Mouse (Mus musculus): ENCODE results near the gene Aco2. TPM values are rescaled to one million over a fixed set of nuclear protein-coding genes. Genes with fewer than 3 reads are reported as not detected.

Aco2 gene
- polyA plus RNA-seq, 1 experiment from 2014 or later: 184 TPM

DNA sequence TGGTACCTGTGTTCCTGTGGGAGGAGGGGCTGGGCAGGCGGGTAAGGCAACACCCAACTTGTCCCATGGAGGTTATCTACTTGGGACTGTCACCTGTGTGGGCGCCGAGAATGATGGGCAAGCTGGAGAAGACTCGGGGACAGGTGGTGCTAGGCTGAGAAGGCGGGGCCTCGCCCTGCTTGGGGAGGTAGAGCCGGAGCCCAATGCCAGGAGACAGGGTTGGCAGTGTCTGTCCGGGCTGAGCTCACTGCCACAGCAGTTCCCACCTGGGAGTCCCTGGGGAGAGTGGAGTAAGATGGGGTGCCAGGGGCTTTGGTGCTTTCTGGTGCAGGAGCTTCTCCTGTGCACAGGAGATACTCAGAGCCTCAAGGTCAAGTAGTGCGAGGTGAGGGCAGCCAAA, 23.0 kb upstream of the Aco2 start:
- H3K36me3 ChIP-seq (replicated peaks): peaks cover 56% of the 10 kb centered on the region
- H3K4me3 ChIP-seq (replicated peaks): no peak overlapping the region
- no peak overlapping the region for H3K4me2 ChIP-seq
- H3K9ac ChIP-seq: no peak overlapping the region
- no peak for ATAC-seq (ENCODE audit: low FRiP score)
- H3K27me3 ChIP-seq: no peaks in the 10 kb centered on the region
- no peaks in the 10 kb centered on the region for H3K9me3 ChIP-seq
- no peaks in the 10 kb centered on the region for H3K4me1 ChIP-seq
- H3K27ac ChIP-seq: no peak overlapping the region
- 85% methylated on average over 9 of the region's 9 CpGs for WGBS

DNA sequence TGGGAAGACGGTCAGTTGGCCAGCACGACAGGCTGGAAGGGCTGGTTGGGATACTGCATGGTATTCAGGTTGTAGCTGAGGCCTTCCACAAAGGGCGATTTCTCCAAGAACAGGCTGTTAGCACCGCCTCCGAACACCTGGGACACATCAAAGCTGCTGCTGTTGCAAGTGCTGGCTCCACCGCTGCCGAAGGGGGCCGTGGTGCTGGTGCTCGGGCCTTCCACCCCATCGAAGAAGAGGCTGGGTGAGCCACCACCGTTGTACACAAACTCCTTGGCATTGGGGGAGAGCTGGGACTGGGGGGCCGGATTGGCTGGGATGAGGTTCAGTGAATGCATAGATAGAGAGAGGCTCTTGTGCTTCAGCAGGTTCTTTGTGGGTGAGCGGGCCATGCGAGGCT, 21.4 kb upstream of the Aco2 start:
- ATAC-seq (ENCODE audit: low FRiP score): no peak
- Histone ChIP-seq H3K4me3 (replicated peaks) (no peak overlapping the region), H3K4me2 (no peak overlapping the region), H3K27ac (no peak overlapping the region), H3K9me3 (no peaks in the 10 kb centered on the region), H3K9ac (no peak overlapping the region), H3K4me1 (peaks cover 6% of the 10 kb centered on the region), H3K36me3 (replicated peaks) (peaks cover 56% of the 10 kb centered on the region), H3K27me3 (no peaks in the 10 kb centered on the region)
- WGBS: 88% methylated on average over 14 of the region's 14 CpGs

DNA sequence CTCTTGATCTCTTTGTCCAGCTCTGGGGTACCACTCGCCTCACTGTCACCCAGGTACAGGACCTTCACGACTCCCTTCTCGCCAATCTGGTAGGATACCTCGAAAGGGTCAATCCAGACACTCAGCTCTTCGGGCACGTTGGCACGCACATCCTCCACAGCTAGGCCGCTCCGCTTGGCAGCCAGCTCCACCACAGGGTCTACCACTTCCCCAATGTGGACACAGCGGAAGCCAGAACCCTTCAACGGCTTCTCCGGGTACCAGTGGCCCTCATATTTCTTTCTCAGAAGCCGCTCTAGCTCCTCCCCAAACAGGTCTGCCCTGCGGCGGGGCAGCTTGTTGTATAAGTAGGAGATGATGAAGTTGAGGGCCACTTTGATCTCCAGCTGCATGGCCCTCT, 20.7 kb upstream of the Aco2 start:
- no peak overlapping the region for H3K4me3 ChIP-seq (replicated peaks)
- no peak for ATAC-seq (ENCODE audit: low FRiP score)
- H3K27ac ChIP-seq: no peak overlapping the region
- peaks cover 56% of the 10 kb centered on the region for H3K36me3 ChIP-seq (replicated peaks)
- no peaks in the 10 kb centered on the region for H3K27me3 ChIP-seq
- H3K4me1 ChIP-seq: peaks cover 9% of the 10 kb centered on the region
- WGBS: 96% methylated on average over 15 of the region's 15 CpGs
- no peak overlapping the region for H3K9ac ChIP-seq
- no peaks in the 10 kb centered on the region for H3K9me3 ChIP-seq
- no peak overlapping the region for H3K4me2 ChIP-seq

DNA sequence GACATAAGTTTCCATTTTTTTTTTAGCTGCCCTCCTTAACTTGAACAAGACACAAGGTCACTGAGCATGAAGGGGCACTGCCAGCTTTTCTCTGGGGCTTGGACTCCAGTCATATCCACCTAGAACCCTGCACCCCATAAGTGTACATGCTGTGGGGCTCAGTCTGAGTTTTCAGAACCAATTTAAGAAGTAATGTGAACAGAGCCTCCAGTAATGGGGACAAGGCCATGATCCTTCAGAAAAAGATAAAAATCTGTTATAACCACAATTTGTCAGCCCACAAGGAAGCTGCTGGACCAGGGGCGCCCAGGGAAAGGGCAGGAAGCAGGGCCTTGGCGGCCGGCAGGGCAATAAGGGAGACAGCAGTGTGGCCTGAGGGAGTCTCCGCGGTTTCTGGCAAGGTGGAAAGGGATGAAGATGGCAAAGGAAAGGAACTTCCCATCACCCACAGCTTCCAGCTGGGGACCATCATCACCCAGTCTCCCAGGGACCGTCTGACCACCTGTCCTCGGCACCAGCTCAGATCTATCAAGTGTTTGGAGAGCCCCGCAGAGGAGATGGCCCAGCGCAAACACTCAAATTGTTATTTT, 19.6 kb upstream of the Aco2 start:
- WGBS: 91% methylated on average over 9 of the region's 9 CpGs

DNA sequence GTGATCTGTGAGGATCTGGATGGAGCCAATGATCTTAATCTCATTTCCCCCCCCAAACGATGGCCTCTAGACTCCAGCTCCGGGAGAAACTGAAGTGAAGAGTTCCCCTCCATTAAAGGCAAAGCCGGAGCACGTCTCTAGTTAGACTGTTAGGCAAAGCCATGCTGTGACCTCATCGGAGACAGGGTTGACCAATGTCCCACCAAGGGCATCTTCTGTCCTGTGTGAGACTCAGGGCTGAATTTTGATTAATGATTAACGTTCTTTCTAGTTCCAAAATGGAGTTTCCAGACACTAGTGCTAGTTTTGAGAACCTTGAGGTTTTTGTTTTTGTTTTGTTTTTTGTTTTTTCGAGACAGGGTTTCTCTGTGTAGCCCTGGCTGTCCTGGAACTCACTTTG, 19.0 kb upstream of the Aco2 start:
- H3K27ac ChIP-seq: no peak overlapping the region
- no peaks in the 10 kb centered on the region for H3K9me3 ChIP-seq
- WGBS: 92% methylated on average over 7 of the region's 7 CpGs
- peaks cover 46% of the 10 kb centered on the region for H3K36me3 ChIP-seq (replicated peaks)
- no peak for ATAC-seq (ENCODE audit: low FRiP score)
- H3K4me3 ChIP-seq (replicated peaks): no peak overlapping the region
- H3K9ac ChIP-seq: no peak overlapping the region
- H3K4me2 ChIP-seq: no peak overlapping the region
- peaks cover 17% of the 10 kb centered on the region for H3K4me1 ChIP-seq
- H3K27me3 ChIP-seq: no peaks in the 10 kb centered on the region

More for the DNA sequence above, 19.6 kb upstream of the Aco2 start:
- no peak overlapping the region for H3K4me2 ChIP-seq
- H3K9me3 ChIP-seq: no peaks in the 10 kb centered on the region
- ATAC-seq (ENCODE audit: low FRiP score): no peak
- H3K4me3 ChIP-seq (replicated peaks): no peak overlapping the region
- no peak overlapping the region for H3K27ac ChIP-seq
- H3K9ac ChIP-seq: no peak overlapping the region
- H3K27me3 ChIP-seq: no peaks in the 10 kb centered on the region
- peaks cover 17% of the 10 kb centered on the region for H3K4me1 ChIP-seq
- peaks cover 52% of the 10 kb centered on the region for H3K36me3 ChIP-seq (replicated peaks)

DNA sequence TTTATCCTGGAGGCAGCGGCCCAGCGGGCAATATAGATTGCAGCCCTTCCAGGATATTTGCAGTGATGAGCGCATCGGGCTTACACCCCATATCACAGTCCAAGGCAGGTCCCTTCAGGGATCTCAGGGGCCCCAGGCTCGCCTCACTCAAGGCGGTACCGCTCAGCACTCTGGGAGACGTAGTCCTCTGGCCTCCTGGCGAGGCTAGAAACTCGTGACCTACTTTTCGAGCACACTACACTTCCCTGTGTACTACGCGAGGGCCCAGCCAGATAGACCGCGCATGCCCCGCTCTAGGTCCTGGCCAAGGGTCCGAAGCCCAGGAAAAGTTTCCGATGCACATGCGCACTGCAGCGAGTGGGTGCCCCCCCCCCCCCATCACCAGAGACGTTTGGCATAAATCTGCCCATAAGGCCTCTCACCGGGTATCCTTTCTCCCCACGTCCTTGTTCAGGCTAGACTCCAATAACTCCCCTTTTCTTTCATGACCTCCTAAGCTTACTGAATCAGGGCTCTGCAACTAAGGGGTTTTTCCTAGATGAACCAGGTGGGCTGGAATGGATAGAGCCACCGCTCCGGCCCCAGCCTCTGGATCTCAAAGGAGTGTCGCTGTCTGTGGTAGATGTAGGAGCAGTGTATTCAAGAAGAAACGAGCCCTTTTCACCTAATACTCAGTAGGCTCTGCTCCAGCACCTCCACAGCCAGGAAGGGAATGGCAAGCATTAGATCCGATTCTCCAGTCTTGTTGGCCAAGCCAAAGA, 15.9 kb upstream of the Aco2 start:
- ATAC-seq (ENCODE audit: low FRiP score): peak; percentile 90
- under 1% methylated on average over 28 of the region's 28 CpGs for WGBS
- Histone ChIP-seq H3K27me3 (no peaks in the 10 kb centered on the region), H3K9me3 (no peaks in the 10 kb centered on the region), H3K4me1 (peaks cover 30% of the 10 kb centered on the region), H3K4me3 (replicated peaks) (peak overlapping the region; percentile 86), H3K9ac (peak overlapping the region; percentile 88), H3K4me2 (peak overlapping the region; percentile 96), H3K27ac (peak overlapping the region; percentile 89), H3K36me3 (replicated peaks) (peaks cover 22% of the 10 kb centered on the region)

DNA sequence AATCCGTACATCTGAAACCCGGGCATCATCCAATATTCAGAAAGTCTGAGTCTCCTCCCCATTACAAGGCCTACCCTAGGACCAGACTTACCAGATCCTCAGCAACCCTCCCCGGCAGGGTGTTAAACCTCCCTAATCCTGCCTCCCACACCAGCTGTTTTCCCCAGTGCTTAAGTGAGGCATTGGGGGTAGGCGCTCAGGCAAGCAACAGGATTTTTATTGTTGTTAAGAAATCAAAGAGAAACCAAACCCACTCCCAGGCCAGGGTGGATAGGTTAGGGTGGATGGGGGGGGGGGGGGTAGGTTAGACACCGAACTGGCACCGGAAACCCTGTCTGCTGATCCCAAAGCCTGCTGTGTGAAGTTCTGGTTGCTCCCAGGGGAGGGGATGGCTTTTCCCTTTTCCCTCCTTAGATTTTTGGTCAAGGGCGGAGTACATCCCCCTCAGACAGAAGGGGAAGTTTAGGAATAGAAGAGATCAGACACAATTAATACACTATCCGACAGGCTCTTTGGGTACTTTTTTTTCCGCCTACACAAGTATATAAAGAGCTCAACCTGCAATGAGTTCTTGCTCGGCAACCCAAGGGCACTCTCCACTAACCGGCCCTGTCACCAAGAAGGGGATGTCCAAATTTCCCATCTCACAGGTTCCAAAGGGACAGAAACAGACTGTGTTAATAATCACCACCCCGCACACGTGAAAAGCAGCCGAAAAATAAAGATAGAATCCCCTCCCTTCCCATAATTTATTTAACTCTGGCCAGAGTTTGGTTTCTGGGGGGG, 15.0 kb upstream of the Aco2 start:
- 0% methylated on average over 14 of the region's 14 CpGs for WGBS

DNA sequence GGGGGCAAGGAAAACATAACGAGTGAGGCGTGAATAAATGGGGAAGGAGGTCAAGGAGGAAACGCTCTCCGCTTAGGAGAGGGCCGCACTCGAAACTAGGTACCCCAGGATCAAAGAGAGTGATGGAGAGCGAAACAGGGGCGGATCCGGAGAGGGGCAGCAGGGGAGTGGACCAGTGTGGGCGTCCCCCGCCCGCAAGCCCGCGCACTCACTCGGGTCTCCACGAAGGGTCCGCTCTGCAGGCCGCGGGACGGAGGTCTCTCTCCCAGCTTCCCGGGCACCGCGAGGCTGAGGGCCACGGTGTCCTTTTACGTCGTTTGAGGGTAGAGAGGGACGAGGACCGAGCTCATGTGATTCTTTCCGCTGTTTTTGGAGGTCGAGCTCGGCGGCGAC, 14.4 kb upstream of the Aco2 start:
- H3K4me2 ChIP-seq: peak overlapping the region; percentile 96
- peaks cover 7% of the 10 kb centered on the region; the same call in 1 of the 2 replicates for H3K36me3 ChIP-seq (replicated peaks)
- H3K27ac ChIP-seq: peak overlapping the region; percentile 89
- H3K27me3 ChIP-seq: no peaks in the 10 kb centered on the region
- peak overlapping the region; percentile 88 for H3K9ac ChIP-seq
- WGBS: under 1% methylated on average over 33 of the region's 33 CpGs
- H3K4me1 ChIP-seq: peaks cover 30% of the 10 kb centered on the region
- ATAC-seq (ENCODE audit: low FRiP score): peak; percentile 27
- H3K9me3 ChIP-seq: no peaks in the 10 kb centered on the region
- peak overlapping the region; percentile 86 for H3K4me3 ChIP-seq (replicated peaks)

More for the DNA sequence above, 15.0 kb upstream of the Aco2 start:
- H3K4me1 ChIP-seq: peaks cover 30% of the 10 kb centered on the region
- peak overlapping the region; percentile 88 for H3K9ac ChIP-seq
- ATAC-seq (ENCODE audit: low FRiP score): no peak
- peaks cover 13% of the 10 kb centered on the region; the same call in 1 of the 2 replicates for H3K36me3 ChIP-seq (replicated peaks)
- no peaks in the 10 kb centered on the region for H3K9me3 ChIP-seq
- H3K27me3 ChIP-seq: no peaks in the 10 kb centered on the region
- H3K4me3 ChIP-seq (replicated peaks): peak overlapping the region; percentile 86
- peak overlapping the region; percentile 96 for H3K4me2 ChIP-seq
- peak overlapping the region; percentile 89 for H3K27ac ChIP-seq

DNA sequence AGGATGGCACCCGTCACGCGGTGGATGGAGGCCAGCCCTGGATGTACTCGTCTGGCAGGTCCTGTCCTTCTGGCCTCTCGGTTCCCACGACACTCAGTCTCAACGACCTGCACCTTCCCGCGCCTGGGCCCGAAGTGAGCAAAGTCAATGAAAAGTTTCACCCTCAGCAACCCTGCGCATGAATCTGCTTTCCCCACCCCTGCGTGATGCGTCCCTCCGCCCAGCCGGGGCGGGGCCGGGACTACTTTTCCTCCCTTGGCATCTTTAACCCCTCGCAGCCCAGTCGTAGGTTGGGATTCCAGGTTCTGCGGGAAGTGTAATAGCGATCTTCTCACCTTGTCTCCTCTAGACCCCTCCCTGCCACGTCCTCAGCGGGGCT, 14.0 kb upstream of the Aco2 start:
- under 1% methylated on average over 23 of the region's 23 CpGs for WGBS
- ATAC-seq (ENCODE audit: low FRiP score): peak; percentile 14

DNA sequence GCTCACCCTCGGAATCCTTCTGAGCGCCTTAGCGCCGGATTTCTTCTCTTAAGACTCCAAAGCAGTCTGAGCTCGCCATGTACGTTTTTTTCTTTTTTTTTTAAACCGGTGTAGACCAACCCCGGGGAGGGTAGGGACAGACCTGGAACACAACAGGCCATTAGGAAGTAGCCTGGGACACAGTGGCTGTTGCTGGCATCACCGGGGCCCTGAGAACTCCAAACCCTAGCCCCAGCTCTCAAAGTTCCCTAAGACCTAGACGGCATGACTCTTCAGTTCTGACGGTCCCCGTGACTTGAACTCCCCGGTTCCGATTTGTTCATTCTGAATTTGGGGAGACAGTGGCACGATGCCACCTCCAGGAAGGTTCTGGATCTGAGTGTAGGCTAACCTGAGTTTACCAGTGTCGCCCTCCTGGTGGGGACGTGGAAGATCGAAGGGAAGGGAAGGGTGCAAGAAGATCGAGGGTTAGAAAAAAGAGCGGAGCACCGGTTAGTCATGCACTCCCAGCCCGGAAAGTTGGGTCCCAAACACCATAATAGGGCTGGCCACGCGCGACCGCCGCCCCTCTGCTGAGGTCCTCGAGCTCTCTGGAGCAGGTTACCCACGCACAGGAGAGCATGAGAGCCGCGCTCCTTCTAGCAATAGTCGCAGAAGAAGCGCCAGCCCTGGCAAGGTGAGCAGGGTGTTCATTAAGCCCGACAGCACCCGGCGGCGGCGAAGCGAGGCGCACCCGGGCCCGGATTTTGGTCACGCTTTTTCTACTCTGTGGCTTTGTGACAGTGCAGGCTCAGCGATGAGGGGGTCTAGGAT, 13.4 kb upstream of the Aco2 start, which contains the start of gene Tob2:
Tob2 (minus strand) TSS at position 280 of the 813 bp plus-strand sequence.
- peak within 1 kb of the TSS; percentile 89 for H3K27ac ChIP-seq
- H3K4me1 ChIP-seq: peaks cover 30% of the 10 kb centered on the region
- H3K27me3 ChIP-seq: no peaks in the 10 kb centered on the region
- peak within 1 kb of the TSS; percentile 88 for H3K9ac ChIP-seq
- WGBS: 1% methylated on average over 44 of the region's 44 CpGs
- H3K36me3 ChIP-seq (replicated peaks): peaks cover 1% of the 10 kb centered on the region
- peak within 1 kb of the TSS; percentile 96 for H3K4me2 ChIP-seq
- no peak for ATAC-seq (ENCODE audit: low FRiP score)
- H3K9me3 ChIP-seq: no peaks in the 10 kb centered on the region
- H3K4me3 ChIP-seq (replicated peaks): peak within 1 kb of the TSS; percentile 86

More for the DNA sequence above, 14.0 kb upstream of the Aco2 start:
- H3K4me2 ChIP-seq: peak overlapping the region; percentile 96
- peak overlapping the region; percentile 89 for H3K27ac ChIP-seq
- no peaks in the 10 kb centered on the region for H3K27me3 ChIP-seq
- H3K9me3 ChIP-seq: no peaks in the 10 kb centered on the region
- H3K36me3 ChIP-seq (replicated peaks): peaks cover 5% of the 10 kb centered on the region; the same call in 1 of the 2 replicates
- H3K4me1 ChIP-seq: peaks cover 30% of the 10 kb centered on the region
- H3K9ac ChIP-seq: peak overlapping the region; percentile 88
- peak overlapping the region; percentile 86 for H3K4me3 ChIP-seq (replicated peaks)

DNA sequence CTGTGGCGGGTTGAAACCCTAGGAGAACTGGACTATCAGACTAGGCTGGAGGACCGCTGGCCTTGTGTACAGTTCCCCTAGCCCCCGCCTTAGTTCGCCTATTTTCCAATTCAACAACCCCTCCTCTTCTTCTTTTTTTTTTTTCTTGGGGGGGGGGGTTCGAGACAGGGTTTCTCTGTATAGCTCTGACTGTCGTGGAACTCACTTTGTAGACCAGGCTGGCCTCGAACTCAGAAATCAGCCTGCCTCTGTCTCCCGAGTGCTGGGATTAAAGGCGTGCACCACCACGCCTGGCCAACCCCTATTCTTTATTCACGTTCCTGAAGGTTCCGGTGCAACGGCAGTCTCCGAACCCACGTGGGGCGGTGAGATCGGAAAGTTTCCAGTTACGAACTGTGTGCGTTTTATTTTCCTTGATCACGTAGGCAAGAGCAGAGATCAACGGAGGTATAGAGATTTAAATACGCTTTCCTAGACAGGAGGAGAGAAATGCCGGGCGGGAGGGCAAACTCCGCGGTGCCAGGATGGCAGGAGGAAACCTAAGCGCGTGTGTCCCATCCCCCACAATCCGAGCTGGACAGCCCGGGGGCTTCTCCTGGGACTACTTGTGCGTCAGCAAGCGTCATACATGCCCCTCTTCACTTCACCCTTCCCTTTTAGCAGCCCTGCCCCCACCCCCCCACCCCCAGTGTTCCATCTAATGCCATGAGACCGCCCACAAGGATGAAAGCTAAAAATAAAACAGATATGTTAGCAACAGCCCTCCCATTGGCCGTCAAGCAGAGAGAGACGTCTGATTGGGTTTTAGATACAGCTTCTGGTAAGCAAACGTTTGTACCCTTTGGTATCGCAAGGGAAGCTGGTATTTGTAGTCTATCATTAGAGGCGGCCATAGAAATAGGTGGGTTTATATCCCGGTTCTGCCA, 12.5 kb upstream of the Aco2 start:
- WGBS: under 1% methylated on average over 39 of the region's 39 CpGs
- Histone ChIP-seq H3K36me3 (replicated peaks) (peaks cover 9% of the 10 kb centered on the region), H3K27me3 (no peaks in the 10 kb centered on the region), H3K4me2 (peak overlapping the region; percentile 96), H3K4me3 (replicated peaks) (peak overlapping the region; percentile 86), H3K27ac (peak overlapping the region; percentile 89), H3K4me1 (peaks cover 30% of the 10 kb centered on the region), H3K9ac (peak overlapping the region; percentile 88; the same call in 1 of the 2 replicates), H3K9me3 (no peaks in the 10 kb centered on the region)
- peak; percentile 79 for ATAC-seq (ENCODE audit: low FRiP score)

Data from forebrain, embryonic 12.5 days (tissue).